Mouse (Mus musculus): ENCODE data around the gene Osbpl5. TPM values are rescaled to one million over a fixed set of nuclear protein-coding genes. Genes with fewer than 3 reads are reported as not detected.
A peak's percentile ranks its signal among the peaks of the same experiment; 100 is the strongest.

Gene Osbpl5
- polyA plus RNA-seq, 1 experiment from 2014 or later, result 11.3 TPM

- no peak for TF ChIP-seq CTCF (IDR thresholded peaks at IDR 0.05; ENCODE audit: low read depth)
These were observed 35.7 kb upstream of the Osbpl5 start for GRCm38 (mm10) chr7:143792336-143792985.

DNA sequence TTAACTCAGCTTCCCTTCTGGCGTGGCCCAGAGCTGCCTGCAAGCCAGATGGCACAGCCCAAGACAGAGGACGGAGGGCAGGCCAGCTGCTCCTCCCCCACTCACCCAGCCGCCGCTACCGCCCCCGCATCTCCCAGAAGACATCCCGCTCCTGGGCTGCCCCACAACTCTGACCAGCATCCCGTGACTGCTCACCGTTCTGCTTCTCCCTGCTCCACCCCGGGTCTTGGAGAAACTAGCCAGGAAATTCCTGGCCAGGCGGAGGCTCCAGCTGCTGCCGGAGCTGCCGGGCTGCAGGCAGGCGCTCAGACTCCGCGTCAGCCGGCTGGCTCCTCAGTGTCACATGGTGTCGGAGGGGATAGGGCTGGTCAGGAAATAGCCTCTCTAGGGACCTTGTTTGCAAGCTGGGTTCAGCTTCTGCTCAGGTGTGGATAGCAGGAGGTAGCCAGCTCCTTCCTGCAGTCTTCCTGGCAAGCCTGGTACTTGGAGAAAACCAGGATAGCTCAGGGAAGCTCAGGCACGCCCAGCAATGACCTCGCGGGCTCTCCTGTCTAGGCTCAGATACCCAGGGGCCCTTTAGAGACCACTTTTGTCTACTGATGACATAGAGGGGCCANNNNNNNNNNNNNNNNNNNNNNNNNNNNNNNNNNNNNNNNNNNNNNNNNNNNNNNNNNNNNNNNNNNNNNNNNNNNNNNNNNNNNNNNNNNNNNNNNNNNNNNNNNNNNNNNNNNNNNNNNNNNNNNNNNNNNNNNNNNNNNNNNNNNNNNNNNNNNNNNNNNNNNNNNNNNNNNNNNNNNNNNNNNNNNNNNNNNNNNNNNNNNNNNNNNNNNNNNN lies 27.4 kb upstream of the Osbpl5 start, which contains the start of gene Mrgpre:
Mrgpre (minus strand) TSS at position 505 of the 834 bp plus-strand sequence.
- 0 out of 2 replicates have a peak within 1 kb of the TSS, but pooled peaks have one; percentile 2 for H3K27ac ChIP-seq (ENCODE audit: low read depth, low read length)
- 2% methylated on average over 21 of the region's 21 CpGs for WGBS
- H3K9ac ChIP-seq (ENCODE audit: low read depth, low read length), result peak within 1 kb of the TSS; percentile 32
- H3K9me3 ChIP-seq (ENCODE audit: control insufficient read depth), result no peaks in the 10 kb centered on the region
- peak; percentile 82 for ATAC-seq
- no peak for TF ChIP-seq CTCF (IDR thresholded peaks at IDR 0.05; ENCODE audit: low read depth)
- peak within 1 kb of the TSS; percentile 35 for H3K4me3 ChIP-seq (ENCODE audit: low read depth, low read length)
- H3K27me3 ChIP-seq (replicated peaks; ENCODE audit: control insufficient read depth, insufficient read depth, low read length), result no peaks in the 10 kb centered on the region
- H3K4me2 ChIP-seq (replicated peaks; ENCODE audit: low read depth), result peak within 1 kb of the TSS; percentile 70
- no peaks in the 10 kb centered on the region for H3K36me3 ChIP-seq (ENCODE audit: control insufficient read depth, insufficient read depth)
- no peaks in the 10 kb centered on the region for H3K4me1 ChIP-seq (replicated peaks; ENCODE audit: control insufficient read depth, insufficient read depth, low read length)

More at GRCm38 (mm10) chr7:143792336-143792985, 35.7 kb upstream of the Osbpl5 start:
- Histone ChIP-seq H3K27ac (ENCODE audit: low read depth, low read length) (peak overlapping the region; percentile 46; the same call in 1 of the 2 replicates), H3K4me3 (ENCODE audit: low read depth, low read length) (no peak overlapping the region), H3K9me3 (ENCODE audit: control insufficient read depth) (no peaks in the 10 kb centered on the region), H3K36me3 (ENCODE audit: control insufficient read depth, insufficient read depth) (peaks cover 24% of the 10 kb centered on the region), H3K27me3 (replicated peaks; ENCODE audit: control insufficient read depth, insufficient read depth, low read length) (no peaks in the 10 kb centered on the region), H3K4me1 (replicated peaks; ENCODE audit: control insufficient read depth, insufficient read depth, low read length) (0 out of 2 replicates have a peak, but pooled peaks cover 4% of the 10 kb centered on the region), H3K9ac (ENCODE audit: low read depth, low read length) (no peak overlapping the region), H3K4me2 (replicated peaks; ENCODE audit: low read depth) (no peak overlapping the region)
- ATAC-seq, result peak; percentile 39
- 37% methylated on average over 6 of the region's 6 CpGs for WGBS

GRCm38 (mm10) chr7:143783378-143783995 lies 26.7 kb upstream of the Osbpl5 start:
- Histone ChIP-seq H3K9me3 (ENCODE audit: control insufficient read depth) (no peaks in the 10 kb centered on the region), H3K4me1 (replicated peaks; ENCODE audit: control insufficient read depth, insufficient read depth, low read length) (no peaks in the 10 kb centered on the region), H3K27me3 (replicated peaks; ENCODE audit: control insufficient read depth, insufficient read depth, low read length) (no peaks in the 10 kb centered on the region), H3K4me3 (ENCODE audit: low read depth, low read length) (peak overlapping the region; percentile 35), H3K4me2 (replicated peaks; ENCODE audit: low read depth) (peak overlapping the region; percentile 70), H3K9ac (ENCODE audit: low read depth, low read length) (peak overlapping the region; percentile 32), H3K27ac (ENCODE audit: low read depth, low read length) (0 out of 2 replicates have a peak overlapping the region, but pooled peaks have one; percentile 2), H3K36me3 (ENCODE audit: control insufficient read depth, insufficient read depth) (no peaks in the 10 kb centered on the region)
- TF ChIP-seq CTCF (IDR thresholded peaks at IDR 0.05; ENCODE audit: low read depth), result no peak
- peak; percentile 49 for ATAC-seq
- WGBS, result 17% methylated on average over 6 of the region's 6 CpGs

DNA sequence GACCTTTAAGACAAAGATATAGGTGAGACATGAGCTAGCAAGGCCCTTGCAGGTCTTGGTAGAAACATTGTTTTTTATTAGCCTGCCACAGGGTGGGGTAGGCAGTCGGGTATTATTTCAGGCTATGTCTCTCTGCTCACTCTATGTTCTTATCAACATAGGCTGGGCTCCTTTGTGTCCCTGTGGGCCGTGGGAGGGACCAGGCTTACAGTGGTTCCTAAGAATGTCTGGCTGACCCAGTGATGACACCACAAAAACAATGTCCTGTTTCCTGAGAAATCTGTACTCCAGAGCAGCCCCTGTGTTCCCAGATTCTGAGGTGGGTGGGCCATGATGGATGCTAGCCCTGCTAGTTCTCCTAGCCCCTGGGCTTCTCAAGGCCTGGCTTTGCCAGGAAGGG lies 20.6 kb upstream of the Osbpl5 start:
- no peaks in the 10 kb centered on the region for H3K4me1 ChIP-seq (replicated peaks; ENCODE audit: control insufficient read depth, insufficient read depth, low read length)
- no peak for ATAC-seq
- H3K27ac ChIP-seq (ENCODE audit: low read depth, low read length), result no peak overlapping the region
- no peaks in the 10 kb centered on the region for H3K27me3 ChIP-seq (replicated peaks; ENCODE audit: control insufficient read depth, insufficient read depth, low read length)
- WGBS, result 20% methylated on average over 2 of the region's 2 CpGs
- H3K4me2 ChIP-seq (replicated peaks; ENCODE audit: low read depth), result no peak overlapping the region
- TF ChIP-seq CTCF (IDR thresholded peaks at IDR 0.05; ENCODE audit: low read depth), result no peak
- H3K9ac ChIP-seq (ENCODE audit: low read depth, low read length), result no peak overlapping the region
- H3K36me3 ChIP-seq (ENCODE audit: control insufficient read depth, insufficient read depth), result no peaks in the 10 kb centered on the region
- H3K4me3 ChIP-seq (ENCODE audit: low read depth, low read length), result no peak overlapping the region
- no peaks in the 10 kb centered on the region for H3K9me3 ChIP-seq (ENCODE audit: control insufficient read depth)

- H3K4me1 ChIP-seq (replicated peaks; ENCODE audit: control insufficient read depth, insufficient read depth, low read length), result no peaks in the 10 kb centered on the region
- H3K9me3 ChIP-seq (ENCODE audit: control insufficient read depth), result no peaks in the 10 kb centered on the region
- no peak for TF ChIP-seq CTCF (IDR thresholded peaks at IDR 0.05; ENCODE audit: low read depth)
- no peaks in the 10 kb centered on the region for H3K27me3 ChIP-seq (replicated peaks; ENCODE audit: control insufficient read depth, insufficient read depth, low read length)
- no peak overlapping the region for H3K27ac ChIP-seq (ENCODE audit: low read depth, low read length)
- no peaks in the 10 kb centered on the region for H3K36me3 ChIP-seq (ENCODE audit: control insufficient read depth, insufficient read depth)
- no peak overlapping the region for H3K4me3 ChIP-seq (ENCODE audit: low read depth, low read length)
- no peak overlapping the region for H3K9ac ChIP-seq (ENCODE audit: low read depth, low read length)
- WGBS, result 21% methylated on average over 3 of the region's 3 CpGs
- 0 out of 2 replicates have a peak, but pooled peaks have one; percentile 49 for ATAC-seq
- H3K4me2 ChIP-seq (replicated peaks; ENCODE audit: low read depth), result no peak overlapping the region
These were observed 19.4 kb upstream of the Osbpl5 start for GRCm38 (mm10) chr7:143776137-143776536.

DNA sequence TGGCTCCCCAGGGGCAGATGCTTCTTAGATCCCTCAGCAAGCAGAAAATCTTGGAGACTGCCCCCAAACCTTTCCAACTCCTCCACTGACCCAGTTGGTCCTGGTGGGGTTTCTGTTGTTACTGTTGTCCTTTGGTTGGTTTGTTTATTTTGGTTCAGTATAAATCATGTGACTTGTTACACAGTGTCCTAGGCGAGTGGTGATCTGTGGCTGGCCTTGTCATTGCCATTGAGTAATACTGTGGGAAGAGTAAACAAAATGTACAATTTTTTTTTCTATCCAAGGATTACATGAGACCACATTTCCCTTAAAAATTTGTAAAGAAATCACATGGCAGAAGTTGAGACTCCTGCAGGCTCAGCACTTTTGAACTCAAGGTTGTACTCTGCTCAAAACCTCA lies 12.7 kb upstream of the Osbpl5 start:
- no peak overlapping the region for H3K9ac ChIP-seq (ENCODE audit: low read depth, low read length)
- H3K4me1 ChIP-seq (replicated peaks; ENCODE audit: control insufficient read depth, insufficient read depth, low read length), result 0 out of 2 replicates have a peak, but pooled peaks cover 3% of the 10 kb centered on the region
- no peaks in the 10 kb centered on the region for H3K9me3 ChIP-seq (ENCODE audit: control insufficient read depth)
- H3K27me3 ChIP-seq (replicated peaks; ENCODE audit: control insufficient read depth, insufficient read depth, low read length), result no peaks in the 10 kb centered on the region; the same call in 1 of the 2 replicates
- no peak overlapping the region for H3K27ac ChIP-seq (ENCODE audit: low read depth, low read length)
- H3K36me3 ChIP-seq (ENCODE audit: control insufficient read depth, insufficient read depth), result no peaks in the 10 kb centered on the region
- 29% methylated on average over 1 of the region's 1 CpGs for WGBS
- TF ChIP-seq CTCF (IDR thresholded peaks at IDR 0.05; ENCODE audit: low read depth), result no peak
- no peak overlapping the region for H3K4me2 ChIP-seq (replicated peaks; ENCODE audit: low read depth)
- no peak for ATAC-seq
- H3K4me3 ChIP-seq (ENCODE audit: low read depth, low read length), result no peak overlapping the region
